Mouse (Mus musculus) retina, adult 2 months (tissue): ENCODE measurements around the gene Jkamp.
"Not testable (repeated sequence)": the region's sequence is repeated elsewhere in the genome, so short reads cannot be mapped to it uniquely, and the experiment has no call there.

ENCODE experiments used
- DNase-seq: peaks from one replicate; pipeline ENCODE4 v3.0.0-alpha.2; 2012; ENCODE audit warnings: low read depth, low spot score

The Jkamp gene

DNA sequence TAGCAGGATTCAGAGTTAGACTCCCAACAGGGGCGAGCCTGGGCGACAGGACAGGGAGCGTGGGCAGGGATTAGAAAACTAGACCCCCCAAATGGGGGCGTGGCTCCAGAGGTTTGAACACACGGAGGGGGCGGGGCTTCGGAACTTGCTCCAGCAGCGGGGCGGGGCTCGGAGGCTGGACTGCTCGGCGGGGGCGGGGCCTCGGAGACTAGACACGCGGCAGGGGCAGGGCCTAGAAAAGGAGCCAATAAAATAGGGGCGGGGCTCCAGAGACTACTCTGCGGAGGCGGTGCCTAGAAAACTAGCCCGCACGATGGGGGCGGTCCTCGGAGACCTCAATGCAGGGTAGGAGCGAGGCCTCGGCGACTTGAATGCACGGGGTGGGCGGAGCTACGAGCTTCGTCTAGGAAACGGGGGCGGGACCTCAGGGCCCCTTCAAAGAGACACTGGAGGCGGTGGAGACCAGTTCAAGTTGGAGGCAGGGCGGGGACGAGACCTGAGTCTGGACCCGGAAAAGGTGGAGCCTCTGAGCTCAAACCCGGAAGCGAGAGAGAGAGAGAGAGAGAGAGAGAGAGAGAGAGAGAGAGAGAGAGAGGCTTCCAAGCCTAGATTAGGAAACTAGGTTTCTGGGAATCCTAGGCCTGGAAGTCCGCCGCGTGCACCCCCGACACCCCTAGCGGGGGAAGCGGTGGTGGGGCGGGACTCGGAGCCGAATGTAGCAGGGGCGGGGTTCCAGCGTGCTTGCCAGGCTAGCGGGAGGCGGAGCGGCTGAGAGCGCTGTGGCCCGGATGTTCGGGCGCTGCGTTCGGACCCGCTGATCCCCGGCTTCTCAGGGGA, at the start of gene Jkamp, which contains the start of gene L3hypdh:
Gene Jkamp (plus strand): TSS at position 261 of the 837 bp plus-strand sequence.
Gene L3hypdh (minus strand): TSS at position 111 of the 837 bp plus-strand sequence.
- peak; percentile 99 for DNase-seq

GRCm38 (mm10) chr12:72036097-72036661, 49.2 kb upstream of the Jkamp start:
- no peak for DNase-seq

- no peak for DNase-seq
Measured at GRCm38 (mm10) chr12:72037049-72037448, 48.3 kb upstream of the Jkamp start.

DNA sequence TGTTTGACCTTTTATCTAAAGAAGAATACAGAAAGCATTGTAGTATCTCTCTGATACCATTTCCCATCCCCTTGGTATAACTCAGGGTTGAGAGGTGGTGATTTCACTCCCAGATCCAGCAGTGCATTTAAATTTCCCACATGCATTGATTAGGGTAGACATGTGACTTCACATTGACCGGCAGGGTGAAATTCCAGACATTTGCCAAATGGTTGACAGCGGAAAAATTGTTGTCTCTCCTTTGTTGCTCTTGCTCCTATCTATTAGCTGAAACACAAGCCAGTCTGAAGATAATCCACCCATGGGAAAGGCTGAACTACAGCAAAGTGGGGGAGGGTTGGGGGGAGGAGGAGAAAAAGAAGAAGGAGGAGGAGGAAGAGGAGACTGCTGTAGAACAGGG, 46.5 kb upstream of the Jkamp start:
- no peak for DNase-seq

GRCm38 (mm10) chr12:72039501-72039900, 45.9 kb upstream of the Jkamp start:
- DNase-seq, result no peak

GRCm38 (mm10) chr12:72041238-72041637, 44.2 kb upstream of the Jkamp start:
- DNase-seq, result no peak

DNA sequence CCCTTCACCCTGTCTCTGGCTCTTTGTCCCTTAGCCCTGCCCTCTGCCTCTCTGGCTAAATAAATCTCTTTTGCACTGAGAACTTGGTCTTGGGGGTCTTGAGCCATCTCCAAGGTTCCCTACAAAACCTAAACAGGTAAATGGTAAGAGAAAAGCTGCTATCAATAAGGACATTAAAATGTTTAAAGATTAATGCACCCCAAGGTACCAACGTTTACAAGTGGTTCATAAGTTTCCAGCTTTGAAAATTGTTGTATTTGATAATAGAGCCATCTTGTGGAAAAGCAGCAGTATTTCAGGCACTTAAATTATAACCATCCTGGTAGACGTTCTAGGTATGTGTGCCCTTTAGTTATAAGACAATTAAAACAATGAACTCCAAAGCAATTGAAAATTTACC, 37.9 kb upstream of the Jkamp start:
- DNase-seq, result no peak

GRCm38 (mm10) chr12:72050156-72050555, 35.2 kb upstream of the Jkamp start:
- DNase-seq, result not testable (repeated sequence)

- no peak for DNase-seq
Measured at GRCm38 (mm10) chr12:72050821-72051220, 34.6 kb upstream of the Jkamp start.

DNA sequence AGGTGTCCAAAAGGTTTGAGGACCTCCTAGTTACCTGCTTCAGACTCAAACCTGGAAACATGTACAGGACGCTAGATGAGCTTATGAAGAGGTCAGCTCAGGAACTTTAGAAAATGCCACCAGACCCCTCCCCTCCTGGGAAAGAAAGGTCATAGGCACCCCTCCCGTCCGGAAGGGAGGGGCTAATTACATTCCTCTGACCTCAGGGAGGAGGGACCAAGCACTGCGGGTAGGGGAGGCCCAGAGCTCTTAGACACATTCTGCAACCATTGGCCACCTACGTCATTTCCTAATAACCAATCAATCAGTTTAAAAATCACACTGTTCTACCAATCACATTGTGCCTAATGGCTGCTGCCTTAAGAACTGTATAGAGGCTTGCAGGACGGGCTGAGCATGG, 32.8 kb upstream of the Jkamp start:
- DNase-seq, result no peak

GRCm38 (mm10) chr12:72053303-72053702, 32.1 kb upstream of the Jkamp start:
- DNase-seq, result peak; percentile 41

DNA sequence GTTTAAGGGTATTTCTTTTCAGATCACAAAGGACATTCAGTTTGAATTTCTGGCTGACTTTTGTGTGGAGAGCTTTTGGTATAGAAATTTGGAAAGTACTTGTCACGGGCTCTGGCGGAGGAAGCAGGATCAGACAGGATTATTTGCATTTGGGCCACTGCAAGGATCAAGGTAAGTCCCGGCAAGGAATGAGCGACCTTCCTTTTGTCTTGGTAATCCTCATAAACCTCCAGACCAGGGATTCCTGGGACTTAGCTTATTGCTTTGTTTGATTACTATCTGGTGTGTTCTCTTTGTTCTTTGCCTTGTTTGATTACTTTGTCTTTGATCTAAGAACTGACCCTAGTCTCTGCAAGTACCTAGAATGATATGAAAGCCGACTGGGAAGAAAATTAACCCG, 31.5 kb upstream of the Jkamp start:
- DNase-seq, result peak; percentile 54

GRCm38 (mm10) chr12:72057780-72058179, 27.6 kb upstream of the Jkamp start:
- DNase-seq, result no peak

DNA sequence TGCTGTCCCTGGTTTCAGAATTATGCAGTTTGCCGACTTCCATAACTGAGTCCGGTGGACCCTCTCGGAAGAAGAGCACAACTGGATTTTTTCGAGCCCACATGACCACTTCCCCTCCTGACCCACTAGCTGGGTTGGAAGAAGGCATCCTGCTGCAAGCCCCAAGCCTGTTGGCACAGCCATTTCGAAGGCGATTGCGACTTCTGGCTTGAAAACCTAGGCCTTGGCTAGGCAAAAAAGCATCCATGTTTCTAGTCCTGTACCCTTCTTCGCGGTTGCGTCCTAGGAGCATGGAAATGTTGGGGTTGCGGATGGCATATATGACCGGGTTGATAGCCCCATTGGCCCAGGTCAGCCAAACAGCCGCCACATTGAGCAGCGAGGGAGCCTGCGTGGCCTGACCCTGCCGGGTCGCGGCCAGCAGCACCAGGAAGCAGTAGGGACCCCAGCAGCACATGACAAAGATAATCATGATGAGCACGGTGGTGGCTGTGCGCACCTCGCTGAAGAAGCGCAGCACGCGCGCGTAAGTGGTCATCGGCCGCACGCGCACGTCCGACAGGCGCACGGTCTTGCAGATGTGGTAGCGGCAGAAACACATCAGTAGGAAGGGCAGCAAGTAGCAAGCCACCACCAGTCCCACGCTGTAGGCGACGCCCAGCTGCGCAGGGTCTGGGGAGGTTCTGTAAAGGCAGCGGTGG, 15.6 kb upstream of the Jkamp start:
- no peak for DNase-seq

DNA sequence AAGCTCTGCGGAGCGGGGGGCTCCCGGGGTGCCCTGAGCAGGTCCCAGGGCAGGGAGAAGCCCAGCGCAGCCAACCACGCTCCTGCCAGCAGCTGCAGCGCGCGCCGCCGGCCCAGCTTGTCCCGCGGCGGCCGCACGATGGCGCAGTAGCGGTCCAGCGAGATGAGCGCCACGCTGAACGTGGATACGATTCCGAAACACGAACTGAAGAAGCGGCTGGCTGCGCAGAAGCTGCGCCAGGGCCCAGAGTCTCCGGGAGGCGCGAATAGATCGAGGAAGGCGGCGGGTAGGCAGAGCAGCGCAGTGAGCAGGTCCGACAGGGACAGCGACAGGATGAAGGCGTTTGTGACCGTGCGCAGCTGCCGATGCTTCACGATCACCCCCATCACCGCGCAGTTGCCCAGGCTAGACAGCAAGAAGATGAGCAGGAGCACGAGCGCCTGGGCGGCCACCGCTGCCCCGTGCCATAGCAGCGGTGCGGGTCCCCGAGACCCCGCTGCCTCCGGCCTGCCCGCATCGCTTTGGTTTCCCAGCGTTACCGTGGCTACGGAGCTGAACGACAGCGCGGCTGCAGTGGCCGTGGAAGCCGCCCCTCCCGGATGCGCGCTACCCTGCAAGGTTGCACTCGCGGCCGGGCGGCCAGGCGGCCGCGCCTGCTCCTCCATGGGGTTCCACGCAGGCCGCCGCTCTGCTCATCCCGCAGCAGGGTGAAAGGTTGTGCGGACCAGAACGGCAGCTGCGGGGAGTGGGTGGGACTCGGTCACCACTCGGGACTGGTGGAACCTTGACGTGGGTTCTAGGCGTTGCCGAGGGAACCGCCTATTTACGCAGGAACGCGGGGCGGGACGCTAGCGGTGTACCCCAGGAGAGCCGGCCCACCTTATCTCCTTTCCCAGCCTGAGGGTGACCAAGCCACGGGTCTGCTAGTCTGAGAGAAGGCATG, 14.8 kb upstream of the Jkamp start, which contains the start of gene Gpr135:
Gene Gpr135 (minus strand): TSS at position 799 of the 943 bp plus-strand sequence.
- peak; percentile 65 for DNase-seq

DNA sequence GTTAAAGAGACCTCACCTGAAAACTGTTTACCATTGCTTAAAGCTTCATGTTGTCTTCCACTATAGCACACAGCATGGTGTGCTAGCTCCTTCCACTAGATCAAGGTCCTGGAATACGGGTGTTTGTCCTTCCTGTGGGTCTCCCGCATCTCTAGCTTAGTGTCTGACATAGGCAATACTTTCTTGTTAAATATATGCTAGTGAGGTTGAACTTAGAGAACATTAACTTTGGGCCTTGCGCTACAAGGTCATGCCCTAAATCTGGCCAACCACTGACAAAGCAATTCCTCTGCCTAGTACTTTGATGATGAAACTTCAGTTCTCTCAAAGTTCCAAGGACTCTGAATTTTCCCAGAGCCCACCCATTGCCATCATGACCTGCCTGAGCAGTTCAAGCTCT, 7.1 kb upstream of the Jkamp start:
- no peak for DNase-seq

GRCm38 (mm10) chr12:72081961-72082360, 3.4 kb upstream of the Jkamp start:
- no peak for DNase-seq

DNA sequence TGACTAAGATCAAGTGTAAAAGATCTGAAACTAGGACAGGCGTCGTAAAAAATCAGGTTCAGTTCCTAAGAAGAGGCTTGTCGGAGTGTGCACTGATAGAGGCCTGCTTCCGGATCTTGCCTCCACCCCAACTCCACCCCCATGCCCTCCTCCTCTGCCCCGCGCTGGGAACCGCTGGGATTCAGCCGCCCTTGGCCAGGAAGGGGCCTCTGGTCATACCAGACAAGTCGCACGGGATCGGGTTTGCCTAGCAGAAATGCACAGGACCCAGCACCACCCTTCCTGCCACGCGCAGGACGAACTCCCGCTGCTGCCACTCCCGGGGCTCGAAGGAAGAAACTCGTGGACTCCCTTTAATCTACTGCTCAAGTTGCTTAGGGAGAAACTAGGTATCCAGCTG, 3.0 kb upstream of the Jkamp start:
- no peak for DNase-seq

DNA sequence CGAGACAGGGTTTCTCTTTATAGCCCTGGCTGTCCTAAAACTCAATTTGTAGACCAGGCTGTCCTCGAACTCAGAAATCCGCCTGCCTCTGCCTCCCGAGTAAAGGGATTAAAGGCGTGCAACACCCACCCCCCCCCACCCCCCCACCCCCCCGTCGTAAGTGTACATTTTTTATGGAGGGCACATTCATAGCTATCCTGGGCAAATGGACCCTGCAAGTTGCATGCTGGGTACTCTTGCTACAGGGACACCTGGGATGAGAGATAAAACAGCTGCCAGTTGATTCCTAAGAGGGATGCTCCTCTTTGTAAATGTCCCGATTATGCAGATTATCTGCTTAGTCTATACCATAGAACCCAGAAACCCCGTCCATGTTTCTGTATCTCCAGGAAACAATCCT, 2.1 kb upstream of the Jkamp start:
- no peak for DNase-seq

GRCm38 (mm10) chr12:72084261-72085023, 947 bp upstream of the Jkamp start:
- no peak for DNase-seq

DNA sequence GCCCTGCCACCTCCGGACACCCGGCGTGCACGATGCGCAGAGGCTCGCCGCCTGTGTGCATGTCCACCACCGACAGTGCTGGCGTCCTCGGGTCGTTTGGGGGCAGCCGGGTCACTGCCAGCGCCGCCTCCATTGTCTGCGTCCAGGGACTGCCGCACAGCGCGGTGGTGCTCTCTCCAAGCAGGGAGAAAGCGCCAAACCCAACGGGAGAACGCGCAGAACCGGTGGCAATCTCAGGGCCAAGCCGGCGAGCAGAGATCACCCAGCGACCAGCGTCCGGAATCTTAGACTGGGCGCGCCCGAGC, 413 bp upstream of the Jkamp start:
- no peak for DNase-seq
